Comparison of ENCODE assay signal across 9 mouse cellular contexts in genomic region chr2:33218903-33219625, GRCm38 (mm10). TPM values are rescaled to one million over a fixed set of nuclear protein-coding genes. Genes with fewer than 3 reads are reported as not detected.
DNase-seq lines count a peak whose midpoint lies in the region; ATAC-seq and TF ChIP-seq lines count a peak whose summit lies in the region.
"Had no signal": no experiment of that assay in that cellular context is flagged by ENCODE, and none has a peak within 500 bp of the region (broad histone marks: within the 10 kb centered on the region; RNA-seq: fewer than 3 reads in every experiment).

No protein-coding gene starts in this region.

- no peak overlapping the region for H3K4me2 ChIP-seq in forebrain, postnatal 0 days (ENCODE audit: low read depth)
- H3K4me2 ChIP-seq in forebrain, embryonic 12.5 days: no peak overlapping the region
- H3K4me2 ChIP-seq in stomach, embryonic 15.5 days: 0 out of 2 replicates have a peak overlapping the region, but pooled peaks have one; percentile 6

- no peak overlapping the region for H3K9ac ChIP-seq in forebrain, postnatal 0 days
- H3K9ac ChIP-seq in forebrain, embryonic 12.5 days: no peak overlapping the region
- no peak overlapping the region for H3K9ac ChIP-seq in stomach, embryonic 15.5 days

- H3K4me1 ChIP-seq in forebrain, postnatal 0 days (ENCODE audit: insufficient read depth): peaks cover 4% of the 10 kb centered on the region
- H3K4me1 ChIP-seq in forebrain, embryonic 12.5 days: peaks cover 49% of the 10 kb centered on the region
- peaks cover 36% of the 10 kb centered on the region for H3K4me1 ChIP-seq in stomach, embryonic 15.5 days

- WGBS in forebrain, postnatal 0 days: 67% methylated on average over 11 of the region's 11 CpGs
- 69% methylated on average over 11 of the region's 11 CpGs for WGBS in forebrain, embryonic 12.5 days
- WGBS in stomach, embryonic 15.5 days: 69% methylated on average over 11 of the region's 11 CpGs

- no peak for ATAC-seq in forebrain, postnatal 0 days
- ATAC-seq in forebrain, embryonic 12.5 days (ENCODE audit: low FRiP score): no peak
- no peak for ATAC-seq in stomach, embryonic 15.5 days (ENCODE audit: insufficient read depth, low FRiP score, low read depth)

- H3K27me3 ChIP-seq in forebrain, postnatal 0 days (ENCODE audit: insufficient read depth, low read length): no peaks in the 10 kb centered on the region
- no peaks in the 10 kb centered on the region for H3K27me3 ChIP-seq in forebrain, embryonic 12.5 days
- no peaks in the 10 kb centered on the region for H3K27me3 ChIP-seq in stomach, embryonic 15.5 days (replicated peaks)

- no peak overlapping the region for H3K27ac ChIP-seq in forebrain, postnatal 0 days (ENCODE audit: low read depth, low read length)
- H3K27ac ChIP-seq in forebrain, embryonic 12.5 days: no peak overlapping the region
- no peak overlapping the region for H3K27ac ChIP-seq in stomach, embryonic 15.5 days

- no peak overlapping the region for H3K4me3 ChIP-seq in forebrain, postnatal 0 days (ENCODE audit: low read depth, low read length)
- H3K4me3 ChIP-seq in forebrain, embryonic 12.5 days (replicated peaks): no peak overlapping the region
- H3K4me3 ChIP-seq in stomach, embryonic 15.5 days (replicated peaks): no peak overlapping the region
- H3K4me3 ChIP-seq: megakaryocyte, embryonic 14.5 days had no signal

- TF ChIP-seq CTCF in forebrain, postnatal 0 days (IDR thresholded peaks at IDR 0.05; ENCODE audit: low read depth): peak; percentile 56

- H3K36me3 ChIP-seq in forebrain, postnatal 0 days (ENCODE audit: insufficient read depth): no peaks in the 10 kb centered on the region
- H3K36me3 ChIP-seq in forebrain, embryonic 12.5 days (replicated peaks): 0 out of 2 replicates have a peak, but pooled peaks cover 13% of the 10 kb centered on the region
- H3K36me3 ChIP-seq in stomach, embryonic 15.5 days: no peaks in the 10 kb centered on the region

- peak; percentile 39 for DNase-seq in forebrain, postnatal 0 days
- DNase-seq in right cerebral cortex, postnatal 25 days: peak; percentile 35
- DNase-seq in right cerebral cortex, postnatal 36 days (ENCODE audit: low spot score in 2 of 2): no peak
- peak; percentile 64 for DNase-seq in embryo, embryonic 10.5 days (ENCODE audit: low spot score)
- DNase-seq in kidney, postnatal 14 days: peak; percentile 47
- DNase-seq in urinary bladder, adult 18-20 months (ENCODE audit: low spot score in 2 of 2): no peak

- H3K9me3 ChIP-seq in forebrain, postnatal 0 days (ENCODE audit: low read length): no peaks in the 10 kb centered on the region
- H3K9me3 ChIP-seq in forebrain, embryonic 12.5 days: no peaks in the 10 kb centered on the region
- no peaks in the 10 kb centered on the region for H3K9me3 ChIP-seq in stomach, embryonic 15.5 days
- H3K9me3 ChIP-seq: megakaryocyte, embryonic 14.5 days had no signal

RNA-seq across cellular contexts. Expression of gene Angptl2, which starts 3.2 kb away (rescaled TPM):
- 7.9 and 17.5 TPM in 2 replicates for total RNA-seq in forebrain, postnatal 0 days (2014; rRNA removed)
- 7.1 and 7.7 TPM in 2 replicates for polyA plus RNA-seq in forebrain, postnatal 0 days (2015; fragmentation: Nextera tagmentation; extraction: Ambion mirVana)
- polyA plus RNA-seq in forebrain, embryonic 12.5 days (2016; fragmentation: Nextera tagmentation; extraction: Ambion mirVana): 17.4 and 18.1 TPM in 2 replicates
- 44.8 and 45.2 TPM in 2 replicates for polyA plus RNA-seq in stomach, embryonic 15.5 days (2015; fragmentation: Nextera tagmentation; extraction: Ambion mirVana)

Comparison
In these comparisons a context has a peak if more than half of its experiments do, and no peak if none do; other contexts are left out.
1. DNase-seq: peak in forebrain, postnatal 0 days (single experiment), right cerebral cortex, postnatal 25 days (single experiment), embryo, embryonic 10.5 days (single experiment) and kidney, postnatal 14 days (single experiment); none in right cerebral cortex, postnatal 36 days (0 of 2) and urinary bladder, adult 18-20 months (0 of 2).